Comparison of ENCODE assay signal across 10 mouse cellular contexts in genomic region chr8:92771856-92772650, GRCm38 (mm10). TPM values are rescaled to one million over a fixed set of nuclear protein-coding genes. Genes with fewer than 3 reads are reported as not detected.
A peak's percentile ranks its signal among the peaks of the same experiment; 100 is the strongest.
DNase-seq lines count a peak whose midpoint lies in the region; ATAC-seq and TF ChIP-seq lines count a peak whose summit lies in the region.
"Had no signal": no experiment of that assay in that cellular context is flagged by ENCODE, and none has a peak within 500 bp of the region (broad histone marks: within the 10 kb centered on the region; RNA-seq: fewer than 3 reads in every experiment).

No protein-coding gene starts in this region.

- H3K27me3 ChIP-seq in forebrain, embryonic 13.5 days: peaks cover 16% of the 10 kb centered on the region
- no peaks in the 10 kb centered on the region for H3K27me3 ChIP-seq in forebrain, embryonic 11.5 days (ENCODE audit: control insufficient read depth, insufficient read depth, low read length)
- no peaks in the 10 kb centered on the region for H3K27me3 ChIP-seq in C2C12 (ENCODE audit: control insufficient read depth, insufficient read depth, insufficient read length)
- H3K27me3 ChIP-seq in liver, embryonic 16.5 days (ENCODE audit: control insufficient read depth, insufficient read depth, low read depth, low read length): no peaks in the 10 kb centered on the region
- no peaks in the 10 kb centered on the region for H3K27me3 ChIP-seq in cerebellum, adult 2 months (ENCODE audit: control insufficient read depth, insufficient read depth, low read length)

- H3K4me3 ChIP-seq in forebrain, embryonic 13.5 days: no peak overlapping the region
- H3K4me3 ChIP-seq in forebrain, embryonic 11.5 days (ENCODE audit: low read depth, low read length): no peak overlapping the region
- H3K4me3 ChIP-seq in C2C12 (ENCODE audit: insufficient read depth, poor library complexity, severe bottlenecking): no peak overlapping the region
- H3K4me3 ChIP-seq in liver, embryonic 16.5 days (ENCODE audit: low read depth, low read length): peak overlapping the region; percentile 16; the same call in 1 of the 2 replicates
- no peak overlapping the region for H3K4me3 ChIP-seq in cerebellum, adult 2 months (replicated peaks; ENCODE audit: insufficient read depth, low read depth, low read length)

- no peaks in the 10 kb centered on the region for H3K79me3 ChIP-seq in C2C12 (ENCODE audit: low read depth)

- DNase-seq in forebrain, embryonic 11.5 days (ENCODE audit: low spot score): no peak
- DNase-seq in heart, adult 18-20 months: peak; percentile 55 to 59
- DNase-seq in cerebellum, adult 2 months: no peak
- no peak for DNase-seq in cerebellum, postnatal 25 days
- no peak for DNase-seq in left cerebral cortex, postnatal 4 days

- ATAC-seq in forebrain, embryonic 13.5 days: no peak
- no peak for ATAC-seq in forebrain, embryonic 11.5 days (replicated peaks; ENCODE audit: low FRiP score)
- no peak for ATAC-seq in liver, embryonic 16.5 days (ENCODE audit: low read depth)

- H3K36me3 ChIP-seq in forebrain, embryonic 13.5 days (ENCODE audit: poor library complexity, severe bottlenecking): no peaks in the 10 kb centered on the region
- H3K36me3 ChIP-seq in forebrain, embryonic 11.5 days (ENCODE audit: control insufficient read depth, insufficient read depth, low read length): no peaks in the 10 kb centered on the region
- no peaks in the 10 kb centered on the region for H3K36me3 ChIP-seq in C2C12 (ENCODE audit: control insufficient read depth, insufficient read depth)
- no peaks in the 10 kb centered on the region for H3K36me3 ChIP-seq in liver, embryonic 16.5 days (ENCODE audit: control insufficient read depth, insufficient read depth)
- H3K36me3 ChIP-seq: G1E had no signal

- no peak overlapping the region for H3ac ChIP-seq in C2C12 (ENCODE audit: control insufficient read depth, insufficient read length, low read depth)

- H3K4me1 ChIP-seq in forebrain, embryonic 13.5 days: peaks cover 9% of the 10 kb centered on the region; the same call in 1 of the 2 replicates
- 0 out of 2 replicates have a peak, but pooled peaks cover under 1% of the 10 kb centered on the region for H3K4me1 ChIP-seq in forebrain, embryonic 11.5 days (replicated peaks; ENCODE audit: control insufficient read depth, insufficient read depth, low read length)
- H3K4me1 ChIP-seq in liver, embryonic 16.5 days (ENCODE audit: control insufficient read depth, low read depth, low read length): no peaks in the 10 kb centered on the region
- no peaks in the 10 kb centered on the region for H3K4me1 ChIP-seq in cerebellum, adult 2 months (ENCODE audit: control insufficient read depth, insufficient read depth, low read length)

- WGBS in forebrain, embryonic 13.5 days: 66% methylated on average over 14 of the region's 14 CpGs
- 65% methylated on average over 14 of the region's 14 CpGs for WGBS in forebrain, embryonic 11.5 days
- WGBS in liver, embryonic 16.5 days (ENCODE audit: insufficient replicate concordance): 36% methylated on average over 14 of the region's 14 CpGs
- 70% methylated on average over 14 of the region's 14 CpGs for WGBS in cerebellum, adult 2 months

- no peak for TF ChIP-seq POLR2A in cerebellum, adult 2 months (IDR thresholded peaks at IDR 0.05; ENCODE audit: borderline replicate concordance, insufficient read depth, low read length)

- intact Hi-C loops in left cerebral cortex, postnatal 4 days (cut with DNase I): no loop called here

- H3K9ac ChIP-seq in forebrain, embryonic 13.5 days: no peak overlapping the region
- no peak overlapping the region for H3K9ac ChIP-seq in forebrain, embryonic 11.5 days (ENCODE audit: low read length)
- H3K9ac ChIP-seq in liver, embryonic 16.5 days (ENCODE audit: low read depth, low read length): no peak overlapping the region

- TF ChIP-seq CTCF in C2C12 (IDR thresholded peaks at IDR 0.05; ENCODE audit: control insufficient read depth, insufficient read depth, insufficient read length): no peak
- TF ChIP-seq CTCF in cerebellum, adult 2 months (IDR thresholded peaks at IDR 0.05; ENCODE audit: borderline replicate concordance, insufficient read depth, low read depth, low read length): no peak

- H3K4me2 ChIP-seq in forebrain, embryonic 13.5 days: peak overlapping the region; percentile 28
- no peak overlapping the region for H3K4me2 ChIP-seq in forebrain, embryonic 11.5 days (ENCODE audit: low read depth, low read length, severe bottlenecking)
- H3K4me2 ChIP-seq in liver, embryonic 16.5 days (ENCODE audit: low read depth, low read length): no peak overlapping the region

- no peak overlapping the region for H3K27ac ChIP-seq in forebrain, embryonic 13.5 days
- no peak overlapping the region for H3K27ac ChIP-seq in forebrain, embryonic 11.5 days (ENCODE audit: low read depth, low read length)
- no peak overlapping the region for H3K27ac ChIP-seq in liver, embryonic 16.5 days (ENCODE audit: low read length)
- no peak overlapping the region for H3K27ac ChIP-seq in cerebellum, adult 2 months (ENCODE audit: insufficient read depth, low read length)
- H3K27ac ChIP-seq: macrophage had no signal

- H3K9me3 ChIP-seq in forebrain, embryonic 13.5 days (replicated peaks): no peaks in the 10 kb centered on the region
- H3K9me3 ChIP-seq in forebrain, embryonic 11.5 days (ENCODE audit: control insufficient read depth, low read length): no peaks in the 10 kb centered on the region
- H3K9me3 ChIP-seq in liver, embryonic 16.5 days (replicated peaks; ENCODE audit: control insufficient read depth, low read length): no peaks in the 10 kb centered on the region

- H3K79me2 ChIP-seq in C2C12 (ENCODE audit: control insufficient read depth, insufficient read depth): no peaks in the 10 kb centered on the region

TF ChIP-seq in C2C12, 6 proteins besides CTCF, POLR2A, EP300 and RAD21:
- TF ChIP-seq MAX (IDR thresholded peaks at IDR 0.05): no peak
- peak; percentile 62 for TF ChIP-seq USF1 (IDR thresholded peaks at IDR 0.05; ENCODE audit: low read depth)

RNA-seq across cellular contexts. Expression of gene Mmp2, which starts 55.0 kb away (rescaled TPM):
- polyA plus RNA-seq in forebrain, embryonic 13.5 days (2015; fragmentation: Nextera tagmentation; extraction: Ambion mirVana): 9.3 and 9.5 TPM in 2 replicates
- 40.4 and 43.9 TPM in 2 replicates for polyA plus RNA-seq in forebrain, embryonic 11.5 days (2014; fragmentation: Nextera tagmentation; extraction: Ambion mirVana)
- polyA plus RNA-seq in C2C12 (2012; fragmentation: generic; extraction: Trizol): 18.1 TPM
- 10 to 100 TPM; 57.2 to 58.8 TPM for total RNA-seq in heart, adult 18-20 months (2021)
- polyA plus RNA-seq in liver, embryonic 16.5 days (2015; fragmentation: Nextera tagmentation; extraction: Ambion mirVana): 8.7 and 10.1 TPM in 2 replicates
- 2.8 TPM in 2 replicates for polyA plus RNA-seq in cerebellum, adult 2 months (2012; rRNA removed)
- 10 to 100 TPM; 12.2 to 14.2 TPM for total RNA-seq in left cerebral cortex, postnatal 4 days (2021)
- polyA plus RNA-seq: G1E had no signal

Comparison
In these comparisons a context has a peak if more than half of its experiments do, and no peak if none do; other contexts are left out.
1. DNase-seq: peak in heart, adult 18-20 months (2 of 2); none in forebrain, embryonic 11.5 days (single experiment), cerebellum, adult 2 months (0 of 2), cerebellum, postnatal 25 days (0 of 2) and left cerebral cortex, postnatal 4 days (single experiment).